Mouse (Mus musculus) liver, embryonic 14.5 days (tissue): ENCODE measurements around the gene Ccdc177.
A peak's percentile ranks its signal among the peaks of the same experiment; 100 is the strongest.

Source experiments
- CTCF ChIP-seq: IDR thresholded peaks from 2 replicates; pipeline ENCODE4 v1.5.1; 2016; ENCODE audit warnings: antibody characterized with exemption, low read depth, control low read depth
- EP300 ChIP-seq: IDR thresholded peaks from 2 replicates; pipeline ENCODE4 v1.6.1; 2016; ENCODE audit warnings: antibody characterized with exemption, low read depth

- TF ChIP-seq CTCF, result peak; percentile 66
- no peak for TF ChIP-seq EP300
Measured at GRCm38 (mm10) chr12:80730567-80730966, 29.9 kb downstream of the Ccdc177 start.
